Mouse (Mus musculus): ENCODE data around the gene Tesmin.

GRCm38 (mm10) chr19:3359841-3360588, 28.6 kb upstream of the Tesmin start:
- TF ChIP-seq CTCF (conservative IDR thresholded peaks at IDR 0.05 in 1 of 2, IDR thresholded peaks at IDR 0.05 in 1 of 2; ENCODE audit: low read depth in 2 of 2, low read length in 2 of 2): no peak
- TF ChIP-seq ZNF384 (IDR thresholded peaks at IDR 0.05; ENCODE audit: low read depth, low read length): no peak
- no peak for TF ChIP-seq GABPA (IDR thresholded peaks at IDR 0.05; ENCODE audit: insufficient replicate concordance, low read depth, low read length)
- no peak for TF ChIP-seq POLR2A (IDR thresholded peaks at IDR 0.05; ENCODE audit: low read depth, low read length)
- no peak for TF ChIP-seq MEF2A (IDR thresholded peaks at IDR 0.05; ENCODE audit: borderline replicate concordance, low read depth, low read length)
- no peak for TF ChIP-seq CHD1 (IDR thresholded peaks at IDR 0.05; ENCODE audit: low read depth, low read length)
- TF ChIP-seq EP300 (IDR thresholded peaks at IDR 0.05; ENCODE audit: low read length): no peak
- no peak for TF ChIP-seq IRF4 (IDR thresholded peaks at IDR 0.05; ENCODE audit: low read depth, low read length)
- TF ChIP-seq E2F4 (IDR thresholded peaks at IDR 0.05; ENCODE audit: insufficient replicate concordance, low read depth, low read length): no peak
- no peak for TF ChIP-seq BHLHE40 (IDR thresholded peaks at IDR 0.05; ENCODE audit: low read depth, low read length)
- TF ChIP-seq KAT2A (IDR thresholded peaks at IDR 0.05; ENCODE audit: insufficient replicate concordance, low read length): no peak
- TF ChIP-seq MAX (IDR thresholded peaks at IDR 0.05; ENCODE audit: low read length): no peak
- TF ChIP-seq JUND (conservative IDR thresholded peaks at IDR 0.05; ENCODE audit: low read depth, low read length): no peak
- no peak for TF ChIP-seq POLR2AphosphoS2 (IDR thresholded peaks at IDR 0.05; ENCODE audit: low read depth, low read length)
